Mouse (Mus musculus): Measurements from ENCODE around the gene Selenon.
"Not testable (repeated sequence)": the region's sequence is repeated elsewhere in the genome, so short reads cannot be mapped to it uniquely, and the experiment has no call there.

The Selenon gene

GRCm38 (mm10) chr4:134505966-134506594 is 45.9 kb downstream of the Selenon start:
- DNase-seq (ENCODE audit: low spot score) = no peak

DNA sequence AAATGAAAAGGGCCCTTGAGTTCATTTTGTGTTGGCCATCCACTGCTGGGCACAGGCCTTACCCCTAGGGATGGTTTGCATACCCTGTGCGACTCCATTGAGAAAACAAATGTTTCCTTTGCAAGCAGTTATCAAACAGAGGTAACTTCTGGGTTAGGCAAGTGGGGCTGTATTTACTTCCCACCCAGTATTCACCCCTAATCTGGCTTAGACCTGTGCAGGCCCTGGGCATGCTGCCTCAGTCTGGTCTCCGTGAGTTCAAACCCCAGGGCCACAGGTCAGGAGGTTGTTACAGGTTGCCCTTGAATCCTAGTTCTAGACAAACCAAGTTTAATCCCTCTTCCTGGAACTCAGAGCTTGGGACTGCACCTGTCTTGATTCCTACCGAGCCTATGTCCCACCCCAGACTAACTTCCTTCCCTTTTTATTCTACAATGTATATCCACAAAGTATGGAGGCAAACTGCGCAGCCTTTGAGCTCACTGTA is 46.6 kb downstream of the Selenon start:
- no peak for DNase-seq (ENCODE audit: low spot score)

GRCm38 (mm10) chr4:134503686-134504357 is 48.1 kb downstream of the Selenon start:
- no peak for DNase-seq (ENCODE audit: low spot score)

DNA sequence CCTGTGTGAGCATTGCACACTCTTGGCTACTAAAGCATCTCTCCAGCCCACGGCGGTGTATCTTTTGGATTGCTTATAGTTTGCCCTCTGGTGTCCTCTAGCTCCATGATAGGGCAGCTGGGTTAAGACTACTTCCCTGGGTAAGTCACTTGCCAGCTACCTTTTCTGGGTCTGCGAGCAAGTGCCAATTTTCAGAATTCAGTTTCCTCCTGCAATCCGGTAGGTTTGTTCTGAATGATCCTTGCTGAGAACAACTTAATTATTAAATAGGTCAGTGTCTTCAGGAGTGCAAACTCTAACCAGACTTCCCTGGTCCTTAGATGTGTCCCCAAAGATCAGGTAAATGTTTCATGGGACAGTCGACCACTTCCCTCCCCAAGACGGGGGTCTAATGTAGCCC is 50.9 kb downstream of the Selenon start:
- no peak for DNase-seq (ENCODE audit: low spot score)

- DNase-seq (ENCODE audit: low spot score) = not testable (repeated sequence)
Observed at GRCm38 (mm10) chr4:134498983-134499382, 53.0 kb downstream of the Selenon start.

- DNase-seq (ENCODE audit: low spot score) = no peak
Observed at GRCm38 (mm10) chr4:134497986-134498731, 53.8 kb downstream of the Selenon start.

- no peak for DNase-seq (ENCODE audit: low spot score)
Observed at GRCm38 (mm10) chr4:134497223-134497622, 54.7 kb downstream of the Selenon start.

DNA sequence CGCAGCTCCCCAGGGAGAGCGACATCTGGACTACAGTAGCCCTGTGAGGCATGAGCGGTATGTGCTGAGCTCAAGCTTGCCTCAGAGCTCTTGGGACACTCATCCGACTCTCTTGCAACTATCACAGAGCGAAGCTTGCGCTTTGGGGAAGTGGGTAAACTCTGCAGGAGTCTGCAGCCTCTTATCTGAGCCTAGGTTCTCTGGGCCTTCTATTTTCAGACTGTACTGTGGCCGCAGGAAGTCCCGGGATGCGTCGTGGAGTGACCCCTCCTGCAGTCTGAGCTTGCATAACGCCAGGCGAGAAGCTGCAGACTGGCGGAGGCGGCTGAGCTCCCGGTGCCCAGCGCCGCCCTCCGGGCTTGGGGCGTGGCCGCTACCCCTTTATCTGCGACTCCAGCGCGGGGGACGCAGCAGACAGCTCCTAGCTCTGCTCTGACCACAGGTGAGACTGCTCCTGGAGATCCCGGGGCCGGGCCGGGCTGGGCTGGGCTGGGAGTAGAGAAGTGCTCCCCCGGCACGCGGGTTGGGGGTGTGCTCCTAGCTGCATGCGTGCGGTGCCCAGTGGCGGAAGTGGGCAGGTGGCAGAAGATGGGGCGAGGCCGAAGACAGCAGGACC is 55.3 kb downstream of the Selenon start, which contains the start of gene Paqr7:
Gene Paqr7, plus strand, starts transcription at position 103 of the 616 bp plus-strand sequence.
- peak; percentile 78 for DNase-seq (ENCODE audit: low spot score)

DNA sequence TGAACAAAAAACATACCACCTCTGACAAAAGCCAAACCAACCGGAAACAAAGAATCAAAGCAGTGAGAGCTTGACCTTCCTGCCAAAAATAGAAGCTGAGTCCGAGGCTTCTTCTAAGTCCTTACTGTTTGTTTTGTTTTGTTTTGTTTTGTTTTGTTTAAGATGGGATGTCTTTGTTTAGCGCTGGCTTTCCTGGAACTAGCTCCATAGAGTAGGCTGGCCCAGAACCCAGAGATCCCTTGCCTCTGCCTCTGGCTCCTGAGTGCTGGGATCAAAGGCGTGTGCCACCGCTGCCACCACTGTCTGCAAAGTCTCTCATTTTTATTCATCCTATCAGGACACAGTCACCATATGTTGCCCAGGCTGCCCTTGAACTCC is 56.4 kb downstream of the Selenon start:
- no peak for DNase-seq (ENCODE audit: low spot score)

GRCm38 (mm10) chr4:134494780-134495545 is 57.0 kb downstream of the Selenon start:
- peak; percentile 71 for DNase-seq (ENCODE audit: low spot score)

- DNase-seq (ENCODE audit: low spot score) = not testable (repeated sequence)
Observed at GRCm38 (mm10) chr4:134494161-134494560, 57.8 kb downstream of the Selenon start.

DNA sequence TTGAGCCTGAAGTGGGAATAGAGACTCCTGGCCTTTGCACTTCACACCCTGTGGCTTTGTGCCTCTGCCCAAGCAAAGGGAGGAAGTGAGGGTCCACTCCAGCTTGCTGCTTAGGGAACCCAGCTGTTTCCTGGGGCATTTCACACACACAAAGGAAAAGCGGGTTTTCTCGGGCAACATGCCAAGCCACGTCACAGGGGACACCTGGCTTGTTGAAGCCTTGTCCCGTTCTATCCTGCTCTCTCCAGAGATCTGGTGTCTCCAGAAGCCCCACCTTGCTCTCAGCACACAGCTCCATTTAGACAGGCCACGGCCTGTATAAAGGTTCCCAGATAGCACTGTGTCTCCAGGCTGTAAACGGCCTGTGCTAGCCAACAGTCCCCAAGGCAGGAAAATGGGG is 60.2 kb downstream of the Selenon start:
- DNase-seq (ENCODE audit: low spot score) = no peak

DNA sequence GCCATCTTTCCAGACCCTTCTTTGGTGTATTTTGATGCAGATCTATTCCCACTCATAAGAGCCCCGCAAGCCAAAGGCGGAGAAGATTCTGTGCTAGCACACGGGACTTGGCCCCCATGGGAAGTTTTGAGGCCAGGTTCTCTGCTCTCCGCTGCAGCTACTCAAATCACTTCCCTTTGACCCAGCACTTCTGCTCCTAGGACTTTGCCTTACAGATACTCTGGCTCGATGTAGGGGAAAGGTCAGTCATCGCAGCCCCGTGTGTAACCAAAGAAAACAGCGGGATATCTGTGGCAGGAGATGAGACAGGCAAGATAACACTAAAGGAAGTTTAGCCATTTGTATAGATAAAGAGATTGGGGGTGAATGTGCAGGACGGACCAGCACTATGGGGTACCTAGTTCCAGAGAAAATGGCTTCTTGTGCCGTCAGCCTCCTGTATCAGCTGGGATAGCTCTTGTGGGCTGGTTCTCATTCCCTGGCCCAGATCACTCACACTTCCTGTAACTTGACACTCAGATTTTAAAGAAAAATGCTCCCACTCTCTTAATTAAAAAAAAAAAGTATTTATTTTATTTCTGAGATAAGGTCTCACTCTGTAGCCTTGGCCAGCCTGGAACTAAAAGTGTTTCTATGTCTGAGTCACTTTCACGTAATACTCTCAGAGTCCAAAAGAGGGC is 61.8 kb downstream of the Selenon start:
- no peak for DNase-seq (ENCODE audit: low spot score)

GRCm38 (mm10) chr4:134488211-134488610 is 63.8 kb downstream of the Selenon start:
- DNase-seq (ENCODE audit: low spot score) = no peak
